Mouse (Mus musculus) v-Abl transformed pro-B cells (cell line): ENCODE measurements around the gene Sf3a2.
"Not testable (repeated sequence)": the region's sequence is repeated elsewhere in the genome, so short reads cannot be mapped to it uniquely, and the experiment has no call there.

Experiments
- in situ Hi-C, 2 experiments: fragments of 400-800 bp; cut with MboI; formaldehyde crosslinking; loops; one replicate each; pipeline ENCODE4 v1.15.1; 2025; ENCODE audit not compliant: unreplicated experiment in 2 of 2

Sf3a2 gene

GRCm38 (mm10) chr10:80802204-80802912, 4.4 kb downstream of the Sf3a2 start:
- in situ Hi-C loops, result no loop called here

GRCm38 (mm10) chr10:80802996-80803395, 5.0 kb downstream of the Sf3a2 start:
- in situ Hi-C loops, result no loop called here

- in situ Hi-C loops, result no loop called here
These were observed 6.3 kb downstream of the Sf3a2 start for GRCm38 (mm10) chr10:80804340-80804739.

GRCm38 (mm10) chr10:80804916-80805315, 6.9 kb downstream of the Sf3a2 start, which contains the start of gene Amh:
Gene Amh (plus strand): TSS chr10:80805243.
- in situ Hi-C loops, result no loop called here

GRCm38 (mm10) chr10:80805322-80805721, 7.3 kb downstream of the Sf3a2 start:
- in situ Hi-C loops, result no loop called here

- in situ Hi-C loops, result no loop called here
These were observed 7.9 kb downstream of the Sf3a2 start for GRCm38 (mm10) chr10:80805925-80806324.

- in situ Hi-C loops, result no loop called here
These were observed 8.5 kb downstream of the Sf3a2 start for GRCm38 (mm10) chr10:80806341-80807056.

GRCm38 (mm10) chr10:80807057-80807627, 9.1 kb downstream of the Sf3a2 start:
- in situ Hi-C loops, result no loop called here

- in situ Hi-C loops, result no loop called here
These were observed 10.3 kb downstream of the Sf3a2 start for GRCm38 (mm10) chr10:80808099-80808984.

- in situ Hi-C loops, result no loop called here
These were observed 11.1 kb downstream of the Sf3a2 start for GRCm38 (mm10) chr10:80808985-80809632.

GRCm38 (mm10) chr10:80810084-80810483, 12.1 kb downstream of the Sf3a2 start:
- in situ Hi-C loops, result loop anchor here in 1 of 2 experiments (5.0 kb wide), 2 partner anchors 48 to 187 kb away; no protein-coding TSS in a partner anchor

- in situ Hi-C loops, result loop anchor here in 1 of 2 experiments (5.0 kb wide), 2 partner anchors 50 to 185 kb away; no protein-coding TSS in a partner anchor
These were observed 14.5 kb downstream of the Sf3a2 start for GRCm38 (mm10) chr10:80812391-80813041.

GRCm38 (mm10) chr10:80813366-80813765, 15.4 kb downstream of the Sf3a2 start, which contains the start of gene Jsrp1:
Gene Jsrp1 (minus strand): TSS chr10:80813498.
- in situ Hi-C loops, result loop anchor here in 1 of 2 experiments (5.0 kb wide), 2 partner anchors 51 to 184 kb away; no protein-coding TSS in a partner anchor

GRCm38 (mm10) chr10:80814800-80815199, 16.8 kb downstream of the Sf3a2 start:
- in situ Hi-C loops, result loop anchor here in 1 of 2 experiments (5.0 kb wide), 2 partner anchors 52 to 183 kb away; no protein-coding TSS in a partner anchor

GRCm38 (mm10) chr10:80816303-80816702, 18.3 kb downstream of the Sf3a2 start:
- in situ Hi-C loops, result not testable (repeated sequence)

GRCm38 (mm10) chr10:80817164-80817563, 19.2 kb downstream of the Sf3a2 start:
- in situ Hi-C loops, result no loop called here

GRCm38 (mm10) chr10:80817955-80818354, 20.0 kb downstream of the Sf3a2 start:
- in situ Hi-C loops, result not testable (repeated sequence)

- in situ Hi-C loops, result no loop called here
These were observed 20.7 kb downstream of the Sf3a2 start for GRCm38 (mm10) chr10:80818599-80819281.

- in situ Hi-C loops, result no loop called here
These were observed 21.4 kb downstream of the Sf3a2 start for GRCm38 (mm10) chr10:80819406-80819805.
